Mouse (Mus musculus) thymus, adult 2 months (tissue): Measurements from ENCODE around the gene Fbxl5. TPM values are rescaled to one million over a fixed set of nuclear protein-coding genes. Genes with fewer than 3 reads are reported as not detected.

ENCODE experiments used
- DNase-seq: peaks from one replicate; pipeline ENCODE4 v3.0.0; 2021
- H3K27ac ChIP-seq: fragments of 200-500 bp; 2 replicates; pipeline ENCODE4 v1.5.1; 2012; ENCODE audit warnings: low read length, control low read depth; ENCODE audit not compliant: control insufficient read depth, insufficient read depth
- H3K27me3 ChIP-seq: fragments of 200-500 bp; 2 replicates; pipeline ENCODE4 v1.6.1; 2012; ENCODE audit warnings: mild to moderate bottlenecking, low read length, moderate library complexity, mixed read lengths; ENCODE audit not compliant: control insufficient read depth, insufficient read depth
- H3K36me3 ChIP-seq: fragments of 200-500 bp; 2 replicates; pipeline ENCODE4 v1.6.1; 2012; ENCODE audit warnings: mild to moderate bottlenecking, low read length, moderate library complexity; ENCODE audit not compliant: control insufficient read depth, insufficient read depth
- H3K4me1 ChIP-seq: fragments of 200-500 bp; replicated peaks from 2 replicates; pipeline ENCODE4 v1.6.1; 2012; ENCODE audit warnings: low read length; ENCODE audit not compliant: control insufficient read depth, insufficient read depth
- H3K4me3 ChIP-seq: fragments of 200-500 bp; 2 replicates; pipeline ENCODE4 v1.5.1; 2012; ENCODE audit warnings: mild to moderate bottlenecking, low read length, control low read depth, moderate library complexity; ENCODE audit not compliant: control insufficient read depth, insufficient read depth
- CTCF ChIP-seq: fragments of 200-500 bp; IDR thresholded peaks from 2 replicates; pipeline ENCODE4 v1.5.1; 2012; ENCODE audit warnings: mild to moderate bottlenecking, control low read depth, low read length, moderate library complexity, borderline replicate concordance; ENCODE audit not compliant: control insufficient read depth, poor library complexity, insufficient read depth; ENCODE audit errors: extremely low read depth
- POLR2A ChIP-seq: fragments of 200-500 bp; IDR thresholded peaks from 2 replicates; pipeline ENCODE4 v1.6.1; 2012; ENCODE audit warnings: mild to moderate bottlenecking, low read length, control low read depth, moderate library complexity; ENCODE audit not compliant: control insufficient read depth, poor library complexity, insufficient read depth; ENCODE audit errors: extremely low read depth
- WGBS: fragments of 180-500 bp; shearing (Covaris S2); methylation state at CpG from one replicate; pipeline ENCODE4 v1.1.7; 2018; 5-methylcytosine and 5-hydroxymethylcytosine counted together
- polyA plus RNA-seq: library from polyadenylated mRNA; depleted of rRNA; stranded (reverse); fragments of >200 nt; gene quantifications from 2 replicates; pipeline ENCODE4 v1.2.3, GENCODE M21; 2012

Fbxl5 gene
- polyA plus RNA-seq, 1 experiment: 26.7 TPM

- H3K36me3 ChIP-seq: 0 out of 2 replicates have a peak, but pooled peaks cover 3% of the 10 kb centered on the region
- H3K4me3 ChIP-seq: no peak overlapping the region
- no peaks in the 10 kb centered on the region for H3K4me1 ChIP-seq
- H3K27me3 ChIP-seq: no peaks in the 10 kb centered on the region
- TF ChIP-seq CTCF (no peak), POLR2A (no peak)
- no peak for DNase-seq
- 92% methylated on average over 5 of the region's 5 CpGs for WGBS
- no peak overlapping the region for H3K27ac ChIP-seq
Measured at GRCm38 (mm10) chr5:43745156-43745555, 76.3 kb downstream of the Fbxl5 start.

- no peak for DNase-seq
- Histone ChIP-seq H3K27ac (no peak overlapping the region), H3K27me3 (no peaks in the 10 kb centered on the region), H3K4me3 (no peak overlapping the region), H3K4me1 (no peaks in the 10 kb centered on the region), H3K36me3 (0 out of 2 replicates have a peak, but pooled peaks cover 3% of the 10 kb centered on the region)
- TF ChIP-seq POLR2A (no peak), CTCF (no peak)
- WGBS: 98% methylated on average over 1 of the region's 1 CpGs
Measured at GRCm38 (mm10) chr5:43744187-43744586, 77.3 kb downstream of the Fbxl5 start.

GRCm38 (mm10) chr5:43732381-43732780 lies 89.1 kb downstream of the Fbxl5 start:
- TF ChIP-seq POLR2A (no peak), CTCF (no peak)
- DNase-seq: no peak
- Histone ChIP-seq H3K27me3 (no peaks in the 10 kb centered on the region), H3K27ac (no peak overlapping the region), H3K4me1 (no peaks in the 10 kb centered on the region), H3K4me3 (no peak overlapping the region), H3K36me3 (no peaks in the 10 kb centered on the region)
- 94% methylated on average over 8 of the region's 8 CpGs for WGBS

GRCm38 (mm10) chr5:43728375-43729165 lies 92.9 kb downstream of the Fbxl5 start:
- WGBS: 91% methylated on average over 11 of the region's 11 CpGs
- no peak overlapping the region for H3K4me3 ChIP-seq
- H3K36me3 ChIP-seq: no peaks in the 10 kb centered on the region
- DNase-seq: no peak
- TF ChIP-seq CTCF (no peak), POLR2A (no peak)
- H3K27me3 ChIP-seq: no peaks in the 10 kb centered on the region
- no peak overlapping the region for H3K27ac ChIP-seq
- H3K4me1 ChIP-seq: no peaks in the 10 kb centered on the region

- TF ChIP-seq POLR2A (no peak), CTCF (no peak)
Measured at GRCm38 (mm10) chr5:43723830-43724229, 97.6 kb downstream of the Fbxl5 start.

GRCm38 (mm10) chr5:43722452-43722783 lies 99.0 kb downstream of the Fbxl5 start:
- H3K27me3 ChIP-seq: no peaks in the 10 kb centered on the region

More at GRCm38 (mm10) chr5:43723830-43724229, 97.6 kb downstream of the Fbxl5 start:
- Histone ChIP-seq H3K27ac (no peak overlapping the region), H3K27me3 (no peaks in the 10 kb centered on the region), H3K36me3 (no peaks in the 10 kb centered on the region), H3K4me3 (no peak overlapping the region), H3K4me1 (no peaks in the 10 kb centered on the region)
- 89% methylated on average over 7 of the region's 7 CpGs for WGBS
- DNase-seq: no peak

More at GRCm38 (mm10) chr5:43722452-43722783, 99.0 kb downstream of the Fbxl5 start:
- DNase-seq: no peak
- Histone ChIP-seq H3K4me1 (no peaks in the 10 kb centered on the region), H3K4me3 (no peak overlapping the region), H3K27ac (no peak overlapping the region), H3K36me3 (no peaks in the 10 kb centered on the region)
- 91% methylated on average over 6 of the region's 6 CpGs for WGBS
- TF ChIP-seq POLR2A (no peak), CTCF (no peak)
